Mouse (Mus musculus): ENCODE data around the gene Ggt6.

DNA sequence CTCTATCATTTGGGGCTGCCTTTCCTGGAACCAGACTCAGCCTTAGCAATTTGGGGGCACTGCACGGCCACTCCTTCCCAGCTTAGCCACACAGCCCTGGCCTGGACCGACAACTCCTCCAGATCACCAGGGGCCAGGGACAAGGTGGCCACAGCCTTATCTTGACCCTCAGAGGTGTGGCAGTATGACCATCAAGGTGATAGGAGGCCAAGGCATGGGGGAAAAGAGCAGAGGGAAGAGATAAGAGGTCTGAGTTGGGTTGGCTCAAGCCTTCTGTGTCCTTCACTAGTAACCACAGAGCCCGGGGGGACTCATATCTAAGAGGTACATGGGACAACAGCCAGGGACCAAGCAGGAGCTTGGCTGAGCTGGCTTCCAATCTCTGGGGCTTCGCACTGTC is 46.6 kb downstream of the Ggt6 start:
- TF ChIP-seq CHD2 (IDR thresholded peaks at IDR 0.05; ENCODE audit: low read depth, low read length) (no peak), ZC3H11A (IDR thresholded peaks at IDR 0.05; ENCODE audit: borderline replicate concordance, low read depth, low read length) (no peak), HCFC1 (IDR thresholded peaks at IDR 0.05; ENCODE audit: borderline replicate concordance, insufficient read depth, low read length) (no peak), ZNF384 (IDR thresholded peaks at IDR 0.05; ENCODE audit: low read depth, low read length) (no peak), MAFK (IDR thresholded peaks at IDR 0.05; ENCODE audit: insufficient read depth, low read depth, low read length) (no peak)
